Mouse (Mus musculus): ENCODE results near the gene Sec16b. TPM values are rescaled to one million over a fixed set of nuclear protein-coding genes. Genes with fewer than 3 reads are reported as not detected.

The Sec16b gene
- total and polyA plus RNA-seq, 3 experiments, result 13.9 to 19.6 (median 14.6) TPM

- Histone ChIP-seq H3K27me3 (replicated peaks) (no peaks in the 10 kb centered on the region), H3K27ac (ENCODE audit: insufficient read depth, low read depth) (no peak overlapping the region), H3K9me3 (replicated peaks; ENCODE audit: low read length) (no peaks in the 10 kb centered on the region), H3K4me3 (replicated peaks in 1 of 3; ENCODE audit: low read depth in 2 of 3, low read length in 2 of 3, poor library complexity in 1 of 3) (no peak overlapping the region), H3K9ac (ENCODE audit: insufficient read depth, low read depth) (no peak overlapping the region), H3K4me2 (ENCODE audit: insufficient read depth, low read depth, poor library complexity, severe bottlenecking) (no peak overlapping the region), H3K4me1 (ENCODE audit: control insufficient read depth in 1 of 2, insufficient read depth in 2 of 2) (peaks cover 4 to 5% of the 10 kb centered on the region in 2 experiments; a peak in 2 of 4 replicates), H3K36me3 (replicated peaks in 1 of 2; ENCODE audit: control insufficient read depth in 1 of 2, insufficient read depth in 1 of 2, low read length in 1 of 2) (peaks cover 20 to 68% of the 10 kb centered on the region in 2 experiments), H3K79me2 (replicated peaks; ENCODE audit: control insufficient read depth, extremely low read depth, insufficient read depth, poor library complexity, severe bottlenecking) (no peaks in the 10 kb centered on the region)
- DNase-seq (ENCODE audit: extremely low read depth), result no peak
- in situ Hi-C loops (cut with MboI; ENCODE audit: low pct_ligation_motif_present, low pct_unique_long_range_greater_than_20kb, low sequenced_read_pairs), result no loop called here
- TF ChIP-seq USF2 (conservative IDR thresholded peaks at IDR 0.05; ENCODE audit: low read depth, low read length) (no peak), NELFE (IDR thresholded peaks at IDR 0.05; ENCODE audit: low read depth, low read length) (no peak), NRF1 (IDR thresholded peaks at IDR 0.05; ENCODE audit: low read depth, low read length) (no peak), MXI1 (IDR thresholded peaks at IDR 0.05; ENCODE audit: low read depth, low read length) (no peak), ZC3H11A (IDR thresholded peaks at IDR 0.05; ENCODE audit: low read depth, low read length) (no peak), BHLHE40 (IDR thresholded peaks at IDR 0.05; ENCODE audit: low read depth, low read length) (no peak), ZNF384 (IDR thresholded peaks at IDR 0.05; ENCODE audit: low read depth, low read length) (no peak)
- dilution Hi-C loops (cut with MboI; ENCODE audit: extremely low pct_ligation_motif_present, extremely low pct_unique_long_range_greater_than_20kb, low sequenced_read_pairs), result no loop called here
Measured at GRCm38 (mm10) chr1:157525692-157526354, 19.3 kb downstream of the Sec16b start.

DNA sequence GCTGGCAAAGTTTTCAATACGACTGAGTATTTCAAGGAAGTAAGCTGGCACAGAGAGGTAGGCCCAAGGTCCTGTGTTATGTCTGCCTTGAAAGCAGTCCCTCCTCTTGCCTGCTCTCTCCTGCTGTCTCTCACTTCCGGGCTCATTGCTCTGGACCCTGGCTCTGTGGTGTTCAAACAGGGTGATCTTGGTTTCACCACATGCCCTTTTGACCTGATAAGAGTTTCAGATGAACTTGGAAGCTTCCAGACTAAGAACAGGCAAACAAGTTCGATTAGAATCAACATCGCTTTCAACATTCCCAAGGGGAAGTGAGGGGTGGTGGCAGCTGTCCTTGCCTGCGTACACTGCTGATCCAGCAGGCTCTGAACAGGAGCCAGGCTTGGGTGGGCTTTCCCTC lies 20.1 kb downstream of the Sec16b start:
- no peak overlapping the region for H3K4me3 ChIP-seq (replicated peaks in 1 of 3; ENCODE audit: low read depth in 2 of 3, low read length in 2 of 3, poor library complexity in 1 of 3)

More for the DNA sequence above, 20.1 kb downstream of the Sec16b start:
- in situ Hi-C loops (cut with MboI; ENCODE audit: low pct_ligation_motif_present, low pct_unique_long_range_greater_than_20kb, low sequenced_read_pairs), result no loop called here
- DNase-seq (ENCODE audit: extremely low read depth), result no peak
- Histone ChIP-seq H3K9me3 (replicated peaks; ENCODE audit: low read length) (no peaks in the 10 kb centered on the region), H3K36me3 (replicated peaks in 1 of 2; ENCODE audit: control insufficient read depth in 1 of 2, insufficient read depth in 1 of 2, low read length in 1 of 2) (peaks cover 27 to 73% of the 10 kb centered on the region in 2 experiments), H3K4me1 (ENCODE audit: control insufficient read depth in 1 of 2, insufficient read depth in 2 of 2) (peaks cover 4 to 5% of the 10 kb centered on the region in 2 experiments; a peak in 2 of 4 replicates), H3K27ac (ENCODE audit: insufficient read depth, low read depth) (no peak overlapping the region), H3K4me2 (ENCODE audit: insufficient read depth, low read depth, poor library complexity, severe bottlenecking) (no peak overlapping the region), H3K9ac (ENCODE audit: insufficient read depth, low read depth) (no peak overlapping the region), H3K27me3 (replicated peaks) (no peaks in the 10 kb centered on the region), H3K79me2 (replicated peaks; ENCODE audit: control insufficient read depth, extremely low read depth, insufficient read depth, poor library complexity, severe bottlenecking) (no peaks in the 10 kb centered on the region)
- dilution Hi-C loops (cut with MboI; ENCODE audit: extremely low pct_ligation_motif_present, extremely low pct_unique_long_range_greater_than_20kb, low sequenced_read_pairs), result no loop called here
- TF ChIP-seq E2F4 (IDR thresholded peaks at IDR 0.05; ENCODE audit: insufficient replicate concordance, low read depth, low read length) (no peak), ZMIZ1 (IDR thresholded peaks at IDR 0.05; ENCODE audit: low read depth, low read length) (no peak), MEF2A (IDR thresholded peaks at IDR 0.05; ENCODE audit: borderline replicate concordance, low read depth, low read length) (no peak), ELF1 (IDR thresholded peaks at IDR 0.05; ENCODE audit: low read depth, low read length) (no peak), SIN3A (IDR thresholded peaks at IDR 0.05; ENCODE audit: low read length) (no peak), UBTF (IDR thresholded peaks at IDR 0.05; ENCODE audit: low read depth, low read length) (no peak), JUND (conservative IDR thresholded peaks at IDR 0.05; ENCODE audit: low read depth, low read length) (no peak), NRF1 (IDR thresholded peaks at IDR 0.05; ENCODE audit: low read depth, low read length) (no peak), ETS1 (conservative IDR thresholded peaks at IDR 0.05; ENCODE audit: low read depth, low read length) (no peak), PAX5 (IDR thresholded peaks at IDR 0.05; ENCODE audit: low read length) (no peak), ZKSCAN1 (IDR thresholded peaks at IDR 0.05; ENCODE audit: borderline replicate concordance, low read depth, low read length) (no peak), MAFK (IDR thresholded peaks at IDR 0.05; ENCODE audit: insufficient replicate concordance, low read length) (no peak), TCF12 (IDR thresholded peaks at IDR 0.05; ENCODE audit: low read depth, low read length) (no peak)
